Mouse (Mus musculus): ENCODE data around the gene Zfp553.
A peak's percentile ranks its signal among the peaks of the same experiment; 100 is the strongest.

Gene Zfp553

DNA sequence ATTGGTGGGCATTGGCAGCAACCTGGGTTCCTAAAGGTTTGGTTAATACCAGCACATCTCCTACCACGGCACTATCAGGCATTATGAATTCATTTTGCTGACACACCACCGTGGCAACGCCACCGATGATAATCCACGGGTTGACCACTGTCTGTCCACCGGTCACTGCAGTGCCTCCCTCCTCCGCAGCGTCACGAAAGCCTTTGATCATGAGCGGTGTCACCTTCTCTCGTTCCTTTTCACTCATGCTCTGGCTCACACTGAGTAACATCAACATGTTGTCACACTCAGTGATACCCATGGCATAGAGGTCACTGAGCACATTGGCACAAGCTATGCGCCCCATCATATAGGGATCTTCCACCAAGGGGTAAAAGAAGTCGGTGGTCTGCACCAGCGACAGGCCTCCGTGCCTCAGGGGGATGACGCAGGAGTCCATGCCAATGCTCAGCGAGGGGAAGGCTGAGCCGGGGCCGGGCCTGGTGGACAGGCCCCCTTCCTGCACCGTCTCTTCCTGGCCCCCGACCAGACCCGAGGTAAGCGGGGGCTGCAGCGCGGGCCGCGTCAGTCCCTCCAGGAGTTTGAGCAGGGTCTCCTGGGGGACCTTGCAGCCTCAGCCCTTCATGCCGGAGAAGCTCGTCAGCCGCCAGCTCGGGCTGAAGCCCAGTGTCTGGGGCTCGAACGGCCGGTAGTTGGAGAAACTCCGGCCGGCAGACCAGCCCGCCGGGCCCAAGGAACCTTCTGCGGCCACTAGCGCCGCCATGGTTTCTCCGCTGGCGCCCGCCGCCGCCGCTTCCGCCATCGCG is 40.5 kb downstream of the Zfp553 start:
- peak; percentile 67 for DNase-seq

- peak; percentile 96 for DNase-seq
These were observed 41.3 kb downstream of the Zfp553 start, which contains the start of gene Sephs2 for GRCm38 (mm10) chr7:127273925-127274789. TSS of gene Sephs2 (minus strand) at chr7:127274055.

- DNase-seq = peak; percentile 45
These were observed 43.7 kb downstream of the Zfp553 start for GRCm38 (mm10) chr7:127276519-127276961.

DNA sequence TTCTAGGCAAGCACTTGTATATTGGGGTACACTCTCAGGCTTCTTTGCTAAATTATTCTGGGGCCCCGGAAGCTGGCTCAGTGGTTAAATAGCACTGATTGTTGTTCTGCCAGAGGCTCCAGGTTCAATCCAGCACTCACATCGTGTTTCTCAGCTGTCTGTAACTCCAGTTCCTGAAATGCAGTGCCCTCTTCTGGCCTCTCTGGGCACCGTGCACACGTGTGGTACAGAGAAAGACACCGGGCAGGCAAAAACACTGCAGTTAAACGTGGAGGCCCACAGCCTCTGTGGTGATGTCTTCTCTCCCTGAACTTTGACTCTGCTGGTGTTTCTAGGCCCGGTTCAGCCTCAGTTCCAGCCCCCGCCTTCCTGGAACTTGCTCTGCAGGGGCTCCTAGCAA is 45.5 kb downstream of the Zfp553 start:
- DNase-seq = peak; percentile 75

GRCm38 (mm10) chr7:127280092-127280491 is 47.2 kb downstream of the Zfp553 start:
- no peak for DNase-seq

DNA sequence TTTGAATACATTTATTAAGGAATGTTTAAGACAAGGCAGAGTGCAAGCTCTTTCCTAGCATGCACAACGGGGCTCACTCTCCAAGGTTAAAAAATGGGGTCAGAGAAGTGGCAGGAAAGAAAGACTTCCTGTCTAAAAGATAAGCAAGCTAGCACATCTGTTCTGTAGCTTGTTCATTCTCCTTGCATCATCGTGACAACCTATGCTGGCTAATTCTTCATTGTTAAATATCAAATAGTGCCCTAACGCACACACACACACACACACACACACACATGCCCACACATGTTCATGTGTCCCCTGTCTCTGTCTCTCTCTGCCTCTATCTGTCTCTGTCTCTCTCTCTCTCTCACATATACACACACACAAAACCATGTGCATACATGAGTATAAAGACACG is 48.3 kb downstream of the Zfp553 start:
- DNase-seq = no peak

GRCm38 (mm10) chr7:127282190-127282589 is 49.3 kb downstream of the Zfp553 start:
- no peak for DNase-seq

DNA sequence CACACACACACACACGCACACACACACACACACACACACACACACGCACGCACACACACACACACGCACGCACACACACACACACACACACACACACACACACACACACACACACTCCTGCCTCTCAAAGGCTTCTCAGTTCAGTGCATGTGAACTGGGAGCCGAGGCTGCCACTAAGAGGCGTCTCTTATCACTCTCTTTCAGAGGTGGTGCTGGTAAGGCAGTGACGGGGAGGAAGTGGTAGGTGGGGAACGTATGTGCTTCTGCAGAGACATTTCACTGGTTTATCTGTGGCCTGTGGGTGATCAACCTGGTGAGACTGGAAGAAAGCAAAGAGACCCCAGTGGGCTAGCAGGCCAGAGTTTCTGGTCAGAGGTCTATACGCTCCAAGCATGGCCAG is 52.3 kb downstream of the Zfp553 start:
- no peak for DNase-seq
